Comparison of ENCODE assay signal across 14 mouse cellular contexts in the genomic region with DNA sequence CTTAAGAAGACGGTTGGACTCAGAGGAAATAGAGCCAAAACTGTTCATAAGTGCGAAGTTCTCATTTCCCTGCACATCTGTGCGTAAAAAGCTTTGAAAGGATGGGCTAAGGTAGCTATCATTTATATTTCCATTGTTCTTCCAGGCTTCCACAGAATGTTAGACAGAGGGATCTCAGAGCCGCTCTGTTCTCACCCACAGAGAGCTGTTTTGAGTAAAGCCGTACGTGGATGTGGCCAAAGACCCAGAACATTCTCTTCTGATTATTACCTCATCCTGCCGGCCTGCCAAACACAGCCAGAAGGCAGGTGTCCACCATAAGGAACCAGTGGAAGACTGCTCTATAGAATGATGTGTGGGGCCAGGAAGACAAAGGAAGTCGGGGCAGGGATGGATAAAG. TPM values are rescaled to one million over a fixed set of nuclear protein-coding genes. Genes with fewer than 3 reads are reported as not detected.
DNase-seq lines count a peak whose midpoint lies in the region; ATAC-seq lines count a peak whose summit lies in the region.
"Had no signal": no experiment of that assay in that cellular context is flagged by ENCODE, and none has a peak within 500 bp of the region (broad histone marks: within the 10 kb centered on the region; RNA-seq: fewer than 3 reads in every experiment).

No protein-coding gene starts in this region.

- no peak for DNase-seq in hindbrain, embryonic 10.5 days (ENCODE audit: low spot score)
- peak; percentile 63 for DNase-seq in cerebellum, adult 11-12 months
- no peak for DNase-seq in embryonic facial prominence, embryonic 10.5 days (ENCODE audit: low spot score)
- DNase-seq in right cerebral cortex, postnatal 36 days (ENCODE audit: low spot score in 2 of 2): no peak
- no peak for DNase-seq in adrenal gland, postnatal 36 days
- DNase-seq in kidney, adult 8-10 months: no peak
- DNase-seq: kidney, postnatal 25 days; left cerebral cortex, postnatal 4 days; thymus, postnatal 4 days had no signal

- H3K36me3 ChIP-seq in hindbrain, embryonic 10.5 days: no peaks in the 10 kb centered on the region
- no peaks in the 10 kb centered on the region for H3K36me3 ChIP-seq in hindbrain, embryonic 13.5 days
- no peaks in the 10 kb centered on the region for H3K36me3 ChIP-seq in embryonic facial prominence, embryonic 10.5 days (replicated peaks)
- no peaks in the 10 kb centered on the region for H3K36me3 ChIP-seq in intestine, embryonic 16.5 days (ENCODE audit: control insufficient read depth, insufficient read depth, low read length)
- H3K36me3 ChIP-seq: neural tube, embryonic 12.5 days had no signal

- no peak overlapping the region for H3K4me2 ChIP-seq in hindbrain, embryonic 13.5 days
- H3K4me2 ChIP-seq in intestine, embryonic 16.5 days (ENCODE audit: low read depth, low read length): no peak overlapping the region
- H3K4me2 ChIP-seq: neural tube, embryonic 12.5 days had no signal

- H3K4me1 ChIP-seq in hindbrain, embryonic 10.5 days (replicated peaks): peaks cover 53% of the 10 kb centered on the region
- H3K4me1 ChIP-seq in hindbrain, embryonic 13.5 days (replicated peaks): peaks cover 42% of the 10 kb centered on the region
- peaks cover 69% of the 10 kb centered on the region for H3K4me1 ChIP-seq in embryonic facial prominence, embryonic 10.5 days
- peaks cover 21% of the 10 kb centered on the region for H3K4me1 ChIP-seq in intestine, embryonic 16.5 days (ENCODE audit: control insufficient read depth, insufficient read depth, low read length)

- H3K4me3 ChIP-seq in hindbrain, embryonic 10.5 days: no peak overlapping the region
- H3K4me3 ChIP-seq in hindbrain, embryonic 13.5 days: no peak overlapping the region
- H3K4me3 ChIP-seq in embryonic facial prominence, embryonic 10.5 days: no peak overlapping the region
- no peak overlapping the region for H3K4me3 ChIP-seq in intestine, embryonic 16.5 days (ENCODE audit: low read length)
- H3K4me3 ChIP-seq: neural tube, embryonic 12.5 days had no signal

- H3K9ac ChIP-seq in hindbrain, embryonic 13.5 days: no peak overlapping the region
- H3K9ac ChIP-seq in intestine, embryonic 16.5 days (ENCODE audit: low read depth, low read length): no peak overlapping the region
- H3K9ac ChIP-seq: neural tube, embryonic 12.5 days had no signal

- no peaks in the 10 kb centered on the region for H3K27me3 ChIP-seq in hindbrain, embryonic 10.5 days (ENCODE audit: insufficient read depth, poor library complexity, severe bottlenecking)
- no peaks in the 10 kb centered on the region for H3K27me3 ChIP-seq in hindbrain, embryonic 13.5 days
- H3K27me3 ChIP-seq in embryonic facial prominence, embryonic 10.5 days (replicated peaks; ENCODE audit: low read depth, poor library complexity, severe bottlenecking): no peaks in the 10 kb centered on the region
- H3K27me3 ChIP-seq in intestine, embryonic 16.5 days (replicated peaks; ENCODE audit: control insufficient read depth, insufficient read depth, low read length): no peaks in the 10 kb centered on the region
- H3K27me3 ChIP-seq: neural tube, embryonic 12.5 days had no signal

- ATAC-seq in hindbrain, embryonic 13.5 days (ENCODE audit: low FRiP score): no peak
- peak; percentile 22; the same call in 1 of the 2 replicates for ATAC-seq in intestine, embryonic 16.5 days

- H3K27ac ChIP-seq in hindbrain, embryonic 10.5 days: peak overlapping the region; percentile 66
- no peak overlapping the region for H3K27ac ChIP-seq in hindbrain, embryonic 13.5 days
- peak overlapping the region; percentile 90 for H3K27ac ChIP-seq in embryonic facial prominence, embryonic 10.5 days (replicated peaks)
- H3K27ac ChIP-seq in intestine, embryonic 16.5 days (ENCODE audit: low read length): peak overlapping the region; percentile 62

- H3K9me3 ChIP-seq in hindbrain, embryonic 10.5 days: no peaks in the 10 kb centered on the region
- H3K9me3 ChIP-seq in hindbrain, embryonic 13.5 days: no peaks in the 10 kb centered on the region
- H3K9me3 ChIP-seq in embryonic facial prominence, embryonic 10.5 days: no peaks in the 10 kb centered on the region
- H3K9me3 ChIP-seq in intestine, embryonic 16.5 days (ENCODE audit: control insufficient read depth, low read length): no peaks in the 10 kb centered on the region
- H3K9me3 ChIP-seq: neural tube, embryonic 12.5 days had no signal

- 75% methylated on average over 8 of the region's 8 CpGs for WGBS in hindbrain, embryonic 10.5 days
- 66% methylated on average over 8 of the region's 8 CpGs for WGBS in hindbrain, embryonic 13.5 days
- WGBS in embryonic facial prominence, embryonic 10.5 days: 59% methylated on average over 8 of the region's 8 CpGs
- WGBS in intestine, embryonic 16.5 days: 63% methylated on average over 8 of the region's 8 CpGs

RNA-seq across cellular contexts. Expression of a gene that starts 21.9 kb away (rescaled TPM):
- not detected in 2 replicates for polyA plus RNA-seq in hindbrain, embryonic 10.5 days (2016; fragmentation: Nextera tagmentation; extraction: Ambion mirVana)
- not detected in 2 replicates for polyA plus RNA-seq in hindbrain, embryonic 13.5 days (2015; fragmentation: Nextera tagmentation; extraction: Ambion mirVana)
- polyA plus RNA-seq in embryonic facial prominence, embryonic 10.5 days (2016; fragmentation: Nextera tagmentation; extraction: Ambion mirVana): not detected in 2 replicates
- not detected in 2 replicates for polyA plus RNA-seq in intestine, embryonic 16.5 days (2015; fragmentation: Nextera tagmentation; extraction: Ambion mirVana)
- total RNA-seq in adrenal gland, postnatal 36 days (2021): not detected
- total RNA-seq: left cerebral cortex, postnatal 4 days had no signal
- polyA plus RNA-seq: gonadal fat pad, adult 2 months; neural tube, embryonic 12.5 days; small intestine, adult 2 months had no signal

RNA-seq across cellular contexts. Expression of a gene that starts 32.3 kb away (rescaled TPM):
- polyA plus RNA-seq in hindbrain, embryonic 10.5 days (2016; fragmentation: Nextera tagmentation; extraction: Ambion mirVana): 28.7 and 30.3 TPM in 2 replicates
- polyA plus RNA-seq in hindbrain, embryonic 13.5 days (2015; fragmentation: Nextera tagmentation; extraction: Ambion mirVana): 35.7 and 37.6 TPM in 2 replicates
- 27.2 and 27.8 TPM in 2 replicates for polyA plus RNA-seq in embryonic facial prominence, embryonic 10.5 days (2016; fragmentation: Nextera tagmentation; extraction: Ambion mirVana)
- 35.3 and 35.8 TPM in 2 replicates for polyA plus RNA-seq in intestine, embryonic 16.5 days (2015; fragmentation: Nextera tagmentation; extraction: Ambion mirVana)
- total RNA-seq in adrenal gland, postnatal 36 days (2021): 10 to 100 TPM; 18.9 to 24.0 TPM
